Mouse (Mus musculus): ENCODE data around the gene Espl1. TPM values are rescaled to one million over a fixed set of nuclear protein-coding genes. Genes with fewer than 3 reads are reported as not detected.

The Espl1 gene
- total and polyA plus RNA-seq, 3 experiments: 15.8 to 145 (median 35.5) TPM

DNA sequence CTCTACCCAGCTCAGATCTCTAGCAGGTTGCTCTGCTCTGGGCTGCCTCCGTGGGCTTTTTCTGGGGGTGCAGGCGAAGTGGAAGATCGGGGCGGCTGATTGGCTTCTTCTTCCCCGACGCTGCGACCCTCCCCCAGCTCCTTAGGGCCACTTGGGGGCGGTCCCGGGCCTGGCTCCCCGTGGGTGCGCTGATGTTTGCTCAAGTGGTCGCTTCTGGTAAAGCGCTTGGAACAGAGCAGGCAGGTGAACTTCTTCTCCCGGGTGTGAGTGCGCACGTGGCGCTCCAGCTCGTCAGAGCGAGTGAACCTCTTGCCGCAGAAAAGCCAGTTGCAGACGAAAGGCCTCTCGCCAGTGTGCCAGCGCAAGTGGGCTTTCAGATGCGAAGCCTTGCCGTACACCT is 62.1 kb downstream of the Espl1 start:
- ATAC-seq (ENCODE audit: extremely low read depth, insufficient number of reproducible peaks, low FRiP score, poor library complexity, severe bottlenecking) (no peak), DNase-seq (ENCODE audit: low spot score) (no peak)
- peaks cover 77% of the 10 kb centered on the region for H3K27me3 ChIP-seq (ENCODE audit: insufficient read depth, low read length)
- no peak overlapping the region for H3K4me3 ChIP-seq (ENCODE audit: low read depth, low read length)
- TF ChIP-seq CTCF (IDR thresholded peaks at IDR 0.05; ENCODE audit: low read depth, low read length) (no peak), GATA2 (IDR thresholded peaks at IDR 0.05; ENCODE audit: borderline replicate concordance, low read depth, low read length) (no peak), GATA1 (IDR thresholded peaks at IDR 0.05; ENCODE audit: borderline replicate concordance, low read length) (no peak), TAL1 (conservative IDR thresholded peaks at IDR 0.05; ENCODE audit: low read depth, low read length) (no peak), POLR2AphosphoS5 (IDR thresholded peaks at IDR 0.05; ENCODE audit: insufficient replicate concordance, low read depth, low read length) (no peak)
- no peaks in the 10 kb centered on the region for H3K36me3 ChIP-seq (replicated peaks)
- peaks cover 9% of the 10 kb centered on the region; the same call in 1 of the 2 replicates for H3K4me1 ChIP-seq (ENCODE audit: insufficient read depth, low read depth, low read length)
- peaks cover 11% of the 10 kb centered on the region for H3K9me3 ChIP-seq (replicated peaks)

GRCm38 (mm10) chr15:102358834-102359233 is 62.8 kb downstream of the Espl1 start:
- H3K9me3 ChIP-seq (replicated peaks): peaks cover 11% of the 10 kb centered on the region
- DNase-seq (ENCODE audit: low spot score) (no peak), ATAC-seq (ENCODE audit: extremely low read depth, insufficient number of reproducible peaks, low FRiP score, poor library complexity, severe bottlenecking) (no peak)
- peaks cover 16% of the 10 kb centered on the region for H3K4me1 ChIP-seq (ENCODE audit: insufficient read depth, low read depth, low read length)
- H3K27me3 ChIP-seq (ENCODE audit: insufficient read depth, low read length): peaks cover 80% of the 10 kb centered on the region
- no peak for TF ChIP-seq GATA2 (IDR thresholded peaks at IDR 0.05; ENCODE audit: borderline replicate concordance, low read depth, low read length)
- TF ChIP-seq CTCF (IDR thresholded peaks at IDR 0.05; ENCODE audit: low read depth, low read length): no peak
- TF ChIP-seq POLR2AphosphoS5 (IDR thresholded peaks at IDR 0.05; ENCODE audit: insufficient replicate concordance, low read depth, low read length): no peak
- TF ChIP-seq TAL1 (conservative IDR thresholded peaks at IDR 0.05; ENCODE audit: low read depth, low read length): no peak
- TF ChIP-seq GATA1 (IDR thresholded peaks at IDR 0.05; ENCODE audit: borderline replicate concordance, low read length): no peak
- H3K36me3 ChIP-seq (replicated peaks): no peaks in the 10 kb centered on the region
- H3K4me3 ChIP-seq (ENCODE audit: low read depth, low read length): no peak overlapping the region

GRCm38 (mm10) chr15:102362648-102363047 is 66.6 kb downstream of the Espl1 start:
- ATAC-seq (ENCODE audit: extremely low read depth, insufficient number of reproducible peaks, low FRiP score, poor library complexity, severe bottlenecking) (no peak), DNase-seq (ENCODE audit: low spot score) (no peak)
- Histone ChIP-seq H3K27me3 (ENCODE audit: insufficient read depth, low read length) (peaks cover 80% of the 10 kb centered on the region), H3K4me1 (ENCODE audit: insufficient read depth, low read depth, low read length) (peaks cover 23% of the 10 kb centered on the region), H3K36me3 (replicated peaks) (no peaks in the 10 kb centered on the region), H3K9me3 (replicated peaks) (no peaks in the 10 kb centered on the region), H3K4me3 (ENCODE audit: low read depth, low read length) (no peak overlapping the region)
- no peak for TF ChIP-seq GATA2 (IDR thresholded peaks at IDR 0.05; ENCODE audit: borderline replicate concordance, low read depth, low read length)
- TF ChIP-seq POLR2AphosphoS5 (IDR thresholded peaks at IDR 0.05; ENCODE audit: insufficient replicate concordance, low read depth, low read length): no peak
- no peak for TF ChIP-seq TAL1 (conservative IDR thresholded peaks at IDR 0.05; ENCODE audit: low read depth, low read length)
- no peak for TF ChIP-seq GATA1 (IDR thresholded peaks at IDR 0.05; ENCODE audit: borderline replicate concordance, low read length)
- TF ChIP-seq CTCF (IDR thresholded peaks at IDR 0.05; ENCODE audit: low read depth, low read length): no peak

DNA sequence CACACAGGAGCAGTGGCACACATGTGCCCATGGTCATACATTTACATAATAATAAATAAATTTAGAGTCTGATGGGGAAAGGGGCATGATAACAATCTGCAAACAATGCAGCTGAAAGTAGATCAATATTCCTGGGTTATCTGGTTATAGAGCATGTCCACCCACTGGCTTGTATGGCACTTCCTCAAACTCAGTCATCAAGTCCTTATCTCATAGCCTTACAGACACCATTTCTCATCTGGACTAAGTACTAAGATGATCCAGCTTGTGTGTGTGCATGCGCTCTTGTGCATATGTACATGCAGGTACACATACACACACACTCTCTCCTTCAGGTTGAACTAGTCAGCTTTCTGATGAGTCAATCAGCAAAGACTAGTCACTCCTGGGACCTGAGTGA is 68.6 kb downstream of the Espl1 start:
- H3K27me3 ChIP-seq (ENCODE audit: insufficient read depth, low read length): peaks cover 71% of the 10 kb centered on the region
- H3K4me3 ChIP-seq (ENCODE audit: low read depth, low read length): no peak overlapping the region
- TF ChIP-seq GATA1 (IDR thresholded peaks at IDR 0.05; ENCODE audit: borderline replicate concordance, low read length): no peak
- TF ChIP-seq POLR2AphosphoS5 (IDR thresholded peaks at IDR 0.05; ENCODE audit: insufficient replicate concordance, low read depth, low read length): no peak
- no peak for TF ChIP-seq GATA2 (IDR thresholded peaks at IDR 0.05; ENCODE audit: borderline replicate concordance, low read depth, low read length)
- no peak for TF ChIP-seq CTCF (IDR thresholded peaks at IDR 0.05; ENCODE audit: low read depth, low read length)
- TF ChIP-seq TAL1 (conservative IDR thresholded peaks at IDR 0.05; ENCODE audit: low read depth, low read length): no peak
- H3K36me3 ChIP-seq (replicated peaks): no peaks in the 10 kb centered on the region
- H3K9me3 ChIP-seq (replicated peaks): no peaks in the 10 kb centered on the region
- DNase-seq (ENCODE audit: low spot score): no peak
- H3K4me1 ChIP-seq (ENCODE audit: insufficient read depth, low read depth, low read length): peaks cover 21% of the 10 kb centered on the region
- ATAC-seq (ENCODE audit: extremely low read depth, insufficient number of reproducible peaks, low FRiP score, poor library complexity, severe bottlenecking): peak; percentile 28; the same call in 1 of the 2 replicates

GRCm38 (mm10) chr15:102366238-102366637 is 70.2 kb downstream of the Espl1 start:
- Histone ChIP-seq H3K4me3 (ENCODE audit: low read depth, low read length) (no peak overlapping the region), H3K4me1 (ENCODE audit: insufficient read depth, low read depth, low read length) (peaks cover 31% of the 10 kb centered on the region), H3K9me3 (replicated peaks) (no peaks in the 10 kb centered on the region), H3K36me3 (replicated peaks) (no peaks in the 10 kb centered on the region), H3K27me3 (ENCODE audit: insufficient read depth, low read length) (peaks cover 77% of the 10 kb centered on the region)
- no peak for TF ChIP-seq CTCF (IDR thresholded peaks at IDR 0.05; ENCODE audit: low read depth, low read length)
- no peak for TF ChIP-seq GATA2 (IDR thresholded peaks at IDR 0.05; ENCODE audit: borderline replicate concordance, low read depth, low read length)
- TF ChIP-seq GATA1 (IDR thresholded peaks at IDR 0.05; ENCODE audit: borderline replicate concordance, low read length): no peak
- no peak for TF ChIP-seq TAL1 (conservative IDR thresholded peaks at IDR 0.05; ENCODE audit: low read depth, low read length)
- no peak for TF ChIP-seq POLR2AphosphoS5 (IDR thresholded peaks at IDR 0.05; ENCODE audit: insufficient replicate concordance, low read depth, low read length)
- DNase-seq (ENCODE audit: low spot score): no peak
- ATAC-seq (ENCODE audit: extremely low read depth, insufficient number of reproducible peaks, low FRiP score, poor library complexity, severe bottlenecking): no peak

DNA sequence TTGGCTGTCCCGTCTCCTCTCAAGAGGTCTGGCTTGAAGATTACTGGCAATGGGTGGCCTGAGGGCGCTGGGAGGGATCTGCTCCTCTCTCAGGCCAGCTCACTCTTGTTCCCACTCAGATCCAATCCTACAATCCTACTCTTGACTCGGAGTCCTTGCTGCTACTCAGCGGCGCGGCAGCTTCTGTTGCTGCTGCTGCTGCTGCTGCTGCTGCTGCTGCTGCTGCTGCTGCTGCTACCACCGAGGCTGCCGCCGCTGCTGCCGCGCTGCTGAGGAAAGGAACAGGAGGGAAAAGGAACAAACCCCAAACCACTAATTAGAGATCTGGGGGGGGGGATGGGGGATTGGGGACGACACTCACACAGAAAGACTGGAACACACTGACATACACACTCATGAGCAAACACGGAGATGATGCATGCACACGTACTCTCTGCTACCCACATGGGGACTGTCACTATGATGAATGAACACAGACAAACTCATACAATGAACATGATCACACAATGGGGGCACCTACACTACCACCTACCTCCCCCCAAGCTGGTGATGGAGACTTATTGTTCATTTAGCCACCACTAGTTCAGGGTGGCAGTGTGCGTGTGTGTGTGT is 70.8 kb downstream of the Espl1 start, which contains the start of gene Sp7:
Gene Sp7, minus strand, starts transcription at position 450 of the 612 bp plus-strand sequence.
- peaks cover 34% of the 10 kb centered on the region for H3K4me1 ChIP-seq (ENCODE audit: insufficient read depth, low read depth, low read length)
- no peak for ATAC-seq (ENCODE audit: extremely low read depth, insufficient number of reproducible peaks, low FRiP score, poor library complexity, severe bottlenecking)
- H3K4me3 ChIP-seq (ENCODE audit: low read depth, low read length): no peak within 1 kb of the TSS; the same call in 1 of the 2 replicates
- TF ChIP-seq GATA1 (IDR thresholded peaks at IDR 0.05; ENCODE audit: borderline replicate concordance, low read length): no peak
- TF ChIP-seq TAL1 (conservative IDR thresholded peaks at IDR 0.05; ENCODE audit: low read depth, low read length): no peak
- no peak for TF ChIP-seq POLR2AphosphoS5 (IDR thresholded peaks at IDR 0.05; ENCODE audit: insufficient replicate concordance, low read depth, low read length)
- no peak for TF ChIP-seq CTCF (IDR thresholded peaks at IDR 0.05; ENCODE audit: low read depth, low read length)
- no peak for TF ChIP-seq GATA2 (IDR thresholded peaks at IDR 0.05; ENCODE audit: borderline replicate concordance, low read depth, low read length)
- H3K27me3 ChIP-seq (ENCODE audit: insufficient read depth, low read length): peaks cover 79% of the 10 kb centered on the region
- H3K36me3 ChIP-seq (replicated peaks): no peaks in the 10 kb centered on the region
- no peaks in the 10 kb centered on the region for H3K9me3 ChIP-seq (replicated peaks)
- DNase-seq (ENCODE audit: low spot score): no peak

All from G1E (cell line).